Mouse (Mus musculus) forebrain, embryonic 15.5 days (tissue): ENCODE data around the gene Fgf9. TPM values are rescaled to one million over a fixed set of nuclear protein-coding genes. Genes with fewer than 3 reads are reported as not detected.
A peak's percentile ranks its signal among the peaks of the same experiment; 100 is the strongest.

Experiments used
- ATAC-seq: fragments of 200-750 bp; cut with Nextera tagmentation; replicated peaks from 2 replicates; pipeline ENCODE4 v1.8.0; 2017; ENCODE audit warnings: mild to moderate bottlenecking, moderate TSS enrichment, moderate library complexity
- H3K27ac ChIP-seq: fragments of 300-500 bp; sonication (generic); replicated peaks from 2 replicates; pipeline ENCODE4 v1.5.1; 2015; ENCODE audit warnings: mild to moderate bottlenecking, inconsistent platforms
- H3K27me3 ChIP-seq: fragments of 300-500 bp; sonication (generic); 2 replicates; pipeline ENCODE4 v1.6.1; 2015; ENCODE audit warnings: inconsistent platforms
- H3K36me3 ChIP-seq: fragments of 300-500 bp; sonication (generic); 2 replicates; pipeline ENCODE4 v1.6.1; 2015; ENCODE audit warnings: mild to moderate bottlenecking, inconsistent platforms
- H3K4me1 ChIP-seq: fragments of 300-500 bp; sonication (generic); 2 replicates; pipeline ENCODE4 v1.6.1; 2015; ENCODE audit warnings: inconsistent platforms
- H3K4me2 ChIP-seq: fragments of 300-500 bp; sonication (generic); replicated peaks from 2 replicates; pipeline ENCODE4 v1.6.1; 2015; ENCODE audit warnings: mild to moderate bottlenecking, inconsistent platforms
- H3K4me3 ChIP-seq: fragments of 300-500 bp; sonication (generic); 2 replicates; pipeline ENCODE4 v1.5.1; 2015; ENCODE audit warnings: mild to moderate bottlenecking, inconsistent platforms
- H3K9ac ChIP-seq: fragments of 300-500 bp; sonication (generic); replicated peaks from 2 replicates; pipeline ENCODE4 v1.6.1; 2015; ENCODE audit warnings: mild to moderate bottlenecking, inconsistent platforms
- H3K9me3 ChIP-seq: fragments of 300-500 bp; sonication (generic); 2 replicates; pipeline ENCODE4 v1.6.1; 2016; ENCODE audit warnings: inconsistent platforms
- WGBS: fragments of 180-500 bp; shearing (Covaris S2); methylation state at CpG from one replicate; pipeline ENCODE4 v1.1.7; 2015; ENCODE audit warnings: mixed read lengths; 5-methylcytosine and 5-hydroxymethylcytosine counted together
- polyA plus RNA-seq: library from polyadenylated mRNA; unstranded; fragments of >200 nt; fragmentation: Nextera tagmentation; extraction: Ambion mirVana; gene quantifications from 2 replicates; pipeline ENCODE4 v1.2.1, GENCODE M21; 2015

Gene Fgf9
- polyA plus RNA-seq, 1 experiment from 2014 or later: 9.0 TPM

DNA sequence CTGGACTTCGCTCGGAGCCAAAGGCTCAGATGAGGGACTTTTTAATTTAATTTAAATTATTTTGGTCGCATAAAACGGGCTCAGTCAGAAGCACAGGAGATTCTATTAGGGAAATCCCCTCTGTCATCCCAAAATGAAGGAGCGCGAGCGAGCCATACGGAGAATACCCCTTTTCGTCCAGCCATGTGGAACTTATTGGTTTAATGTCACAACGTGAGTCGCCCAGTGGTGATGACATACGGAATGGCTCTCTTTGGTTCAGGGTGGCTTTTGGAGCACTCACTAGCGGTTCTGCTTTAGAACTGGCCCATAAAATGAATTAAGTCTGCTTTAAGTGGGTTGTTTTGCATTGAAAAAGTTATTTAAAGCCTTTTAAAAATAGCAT is 80.1 kb downstream of the Fgf9 start:
- H3K9ac ChIP-seq: no peak overlapping the region

DNA sequence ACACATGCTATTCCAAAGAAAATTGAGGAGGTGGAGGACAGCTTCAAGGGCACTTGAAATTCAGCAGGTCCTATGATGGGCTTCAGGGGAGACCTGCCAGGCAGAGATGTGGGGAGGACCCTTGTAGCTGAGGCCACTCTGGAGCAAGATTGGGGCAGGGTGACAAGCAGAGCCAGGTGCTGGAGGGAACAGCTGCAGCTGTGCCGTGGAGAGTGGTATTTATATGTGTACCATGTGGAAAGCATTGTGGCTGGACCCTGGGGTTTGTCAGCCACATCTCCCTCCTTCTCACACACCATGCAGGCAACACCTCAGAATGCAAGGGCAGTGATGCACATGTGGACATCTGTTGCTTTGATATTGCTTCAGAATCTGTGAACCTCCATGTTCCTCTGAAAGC is 81.8 kb downstream of the Fgf9 start:
- WGBS: 78% methylated on average over 1 of the region's 1 CpGs
- no peak for ATAC-seq
- H3K4me3 ChIP-seq: no peak overlapping the region
- no peaks in the 10 kb centered on the region for H3K36me3 ChIP-seq
- peaks cover 9% of the 10 kb centered on the region; the same call in 1 of the 2 replicates for H3K4me1 ChIP-seq
- H3K27ac ChIP-seq: no peak overlapping the region
- no peak overlapping the region for H3K9ac ChIP-seq
- H3K9me3 ChIP-seq: no peaks in the 10 kb centered on the region
- H3K27me3 ChIP-seq: no peaks in the 10 kb centered on the region
- no peak overlapping the region for H3K4me2 ChIP-seq

More for the DNA sequence above, 80.1 kb downstream of the Fgf9 start:
- Histone ChIP-seq H3K27me3 (no peaks in the 10 kb centered on the region), H3K4me3 (peak overlapping the region; percentile 24), H3K4me1 (peaks cover 9% of the 10 kb centered on the region; the same call in 1 of the 2 replicates), H3K27ac (no peak overlapping the region), H3K4me2 (peak overlapping the region; percentile 37), H3K9me3 (no peaks in the 10 kb centered on the region), H3K36me3 (no peaks in the 10 kb centered on the region)
- no peak for ATAC-seq
- 39% methylated on average over 13 of the region's 13 CpGs for WGBS

DNA sequence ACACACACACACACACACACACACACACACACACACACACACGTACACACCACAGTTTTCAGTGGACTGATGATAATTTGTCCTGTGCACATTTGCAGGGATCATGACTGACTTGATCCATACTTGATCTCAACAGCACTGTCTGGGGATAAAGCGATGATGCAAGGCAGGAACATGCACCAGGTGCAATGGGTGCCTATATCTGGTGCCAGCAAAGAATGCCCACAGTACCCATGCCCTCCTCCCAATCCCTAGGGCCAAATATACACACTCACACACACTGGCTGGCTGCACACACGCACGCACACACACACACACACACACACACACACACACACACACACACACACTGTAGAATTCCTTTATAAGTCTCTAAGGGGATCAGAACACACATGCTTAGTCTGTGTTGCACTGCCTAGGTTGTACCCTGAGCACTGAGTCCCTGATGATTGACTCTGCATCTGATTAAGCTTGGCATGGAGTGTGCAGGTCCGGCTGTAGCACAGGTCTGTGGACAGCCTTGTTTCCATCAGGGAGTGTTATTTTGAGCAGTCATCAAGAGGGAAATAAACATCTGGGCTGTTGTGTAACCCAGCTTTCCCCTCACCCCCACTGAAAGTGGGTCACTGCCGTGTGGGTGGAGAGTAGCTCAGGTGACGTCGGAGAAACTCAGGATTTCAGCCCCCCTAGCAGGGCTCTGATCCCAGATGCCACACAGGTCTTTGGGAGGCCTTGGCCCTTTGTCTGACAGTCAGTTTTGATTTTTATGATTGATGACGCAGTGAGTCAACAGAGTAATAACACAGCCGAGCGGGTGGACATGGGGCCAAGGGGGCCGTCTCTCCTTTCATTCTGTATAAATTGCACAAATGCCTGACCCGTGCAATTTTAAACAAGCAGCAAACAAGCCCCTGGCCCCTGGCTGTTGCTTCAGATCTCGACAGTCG is 83.4 kb downstream of the Fgf9 start:
- no peak overlapping the region for H3K4me3 ChIP-seq
- H3K27ac ChIP-seq: no peak overlapping the region
- WGBS: 69% methylated on average over 15 of the region's 15 CpGs
- no peaks in the 10 kb centered on the region for H3K27me3 ChIP-seq
- no peak overlapping the region for H3K4me2 ChIP-seq
- H3K9me3 ChIP-seq: no peaks in the 10 kb centered on the region
- peaks cover 9% of the 10 kb centered on the region; the same call in 1 of the 2 replicates for H3K4me1 ChIP-seq
- no peaks in the 10 kb centered on the region for H3K36me3 ChIP-seq
- ATAC-seq: 0 out of 2 replicates have a peak, but pooled peaks have one; percentile 19
- H3K9ac ChIP-seq: no peak overlapping the region

DNA sequence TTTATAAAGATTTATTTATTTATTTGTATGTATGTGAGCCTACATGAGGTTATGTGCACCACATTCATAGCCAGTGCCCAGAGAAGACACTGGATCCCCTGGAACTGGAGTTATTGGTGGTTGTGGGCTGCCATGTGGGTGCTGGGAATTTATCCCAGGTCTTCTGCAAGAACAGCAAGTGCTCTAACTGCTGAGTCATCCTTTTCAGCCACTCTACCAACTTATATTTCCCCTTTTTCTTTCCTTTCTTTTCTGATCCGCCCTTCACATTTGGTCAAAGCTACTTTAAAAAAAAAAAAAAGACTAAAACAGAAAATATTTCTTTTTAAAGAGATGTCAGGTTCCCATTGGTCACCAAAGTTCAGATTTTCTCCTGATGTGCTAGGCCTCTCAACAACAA is 90.3 kb downstream of the Fgf9 start:
- H3K36me3 ChIP-seq: no peaks in the 10 kb centered on the region
- ATAC-seq: no peak
- H3K4me2 ChIP-seq: no peak overlapping the region
- no peaks in the 10 kb centered on the region for H3K27me3 ChIP-seq
- H3K4me1 ChIP-seq: no peaks in the 10 kb centered on the region
- no peaks in the 10 kb centered on the region for H3K9me3 ChIP-seq
- no peak overlapping the region for H3K27ac ChIP-seq
- WGBS: 87% methylated on average over 1 of the region's 1 CpGs
- no peak overlapping the region for H3K9ac ChIP-seq
- H3K4me3 ChIP-seq: no peak overlapping the region

Other genes with a start within 250 kb of the Fgf9 start
- 19.3 and 19.8 TPM in 2 replicates for gene Ska3, start 244.4 kb upstream of the Fgf9 start, polyA plus RNA-seq
- 130 TPM in 2 replicates for gene Mrpl57, start 244.3 kb upstream of the Fgf9 start, polyA plus RNA-seq
- 46.7 and 50.8 TPM in 2 replicates for gene Zdhhc20, start 180.3 kb upstream of the Fgf9 start, polyA plus RNA-seq
- gene Micu2, start 71.3 kb upstream of the Fgf9 start, polyA plus RNA-seq: 68.8 and 71.9 TPM in 2 replicates